Mouse (Mus musculus): Measurements from ENCODE around the gene Gm42674. TPM values are rescaled to one million over a fixed set of nuclear protein-coding genes. Genes with fewer than 3 reads are reported as not detected.
A peak's percentile ranks its signal among the peaks of the same experiment; 100 is the strongest.

The Gm42674 gene
- polyA plus RNA-seq, 1 experiment from 2014 or later, result not detected

- H3K27ac ChIP-seq, result no peak overlapping the region
- WGBS, result 88% methylated on average over 2 of the region's 2 CpGs
- H3K4me1 ChIP-seq (replicated peaks), result peaks cover 13% of the 10 kb centered on the region; the same call in 1 of the 2 replicates
- DNase-seq (ENCODE audit: low spot score), result no peak
- H3K4me3 ChIP-seq, result no peak overlapping the region
- no peaks in the 10 kb centered on the region for H3K27me3 ChIP-seq (ENCODE audit: insufficient read depth, poor library complexity, severe bottlenecking)
- H3K9me3 ChIP-seq, result no peaks in the 10 kb centered on the region
- no peaks in the 10 kb centered on the region for H3K36me3 ChIP-seq
Observed at GRCm38 (mm10) chr3:90629298-90629697, 27.6 kb downstream of the Gm42674 start.

GRCm38 (mm10) chr3:90631984-90632383 is 30.3 kb downstream of the Gm42674 start:
- Histone ChIP-seq H3K36me3 (no peaks in the 10 kb centered on the region), H3K27me3 (ENCODE audit: insufficient read depth, poor library complexity, severe bottlenecking) (no peaks in the 10 kb centered on the region), H3K4me3 (no peak overlapping the region), H3K9me3 (no peaks in the 10 kb centered on the region), H3K27ac (no peak overlapping the region), H3K4me1 (replicated peaks) (no peaks in the 10 kb centered on the region)
- no peak for DNase-seq (ENCODE audit: low spot score)
- 84% methylated on average over 2 of the region's 2 CpGs for WGBS

- no peak overlapping the region for H3K4me3 ChIP-seq
- no peak overlapping the region for H3K27ac ChIP-seq
- H3K27me3 ChIP-seq (ENCODE audit: insufficient read depth, poor library complexity, severe bottlenecking), result no peaks in the 10 kb centered on the region
- no peaks in the 10 kb centered on the region for H3K36me3 ChIP-seq
- 64% methylated on average over 1 of the region's 1 CpGs for whole genome bisulfite sequencing
- no peaks in the 10 kb centered on the region for H3K9me3 ChIP-seq
- DNase-seq (ENCODE audit: low spot score), result no peak
- no peaks in the 10 kb centered on the region for H3K4me1 ChIP-seq (replicated peaks)
Observed at GRCm38 (mm10) chr3:90638511-90639275, 37.0 kb downstream of the Gm42674 start.

GRCm38 (mm10) chr3:90639511-90640154 is 37.9 kb downstream of the Gm42674 start:
- H3K27me3 ChIP-seq (ENCODE audit: insufficient read depth, poor library complexity, severe bottlenecking), result no peaks in the 10 kb centered on the region
- no peaks in the 10 kb centered on the region for H3K4me1 ChIP-seq (replicated peaks)
- 52% methylated on average over 7 of the region's 7 CpGs for WGBS
- H3K27ac ChIP-seq, result no peak overlapping the region
- no peak overlapping the region for H3K4me3 ChIP-seq
- H3K36me3 ChIP-seq, result no peaks in the 10 kb centered on the region
- DNase-seq (ENCODE audit: low spot score), result peak; percentile 39
- no peaks in the 10 kb centered on the region for H3K9me3 ChIP-seq

GRCm38 (mm10) chr3:90640981-90641380 is 39.3 kb downstream of the Gm42674 start:
- 86% methylated on average over 7 of the region's 7 CpGs for WGBS

GRCm38 (mm10) chr3:90644220-90644619 is 42.5 kb downstream of the Gm42674 start:
- H3K27me3 ChIP-seq (ENCODE audit: insufficient read depth, poor library complexity, severe bottlenecking), result no peaks in the 10 kb centered on the region
- WGBS, result 50% methylated on average over 3 of the region's 3 CpGs
- H3K4me1 ChIP-seq (replicated peaks), result no peaks in the 10 kb centered on the region
- no peaks in the 10 kb centered on the region for H3K36me3 ChIP-seq
- no peak overlapping the region for H3K27ac ChIP-seq
- no peaks in the 10 kb centered on the region for H3K9me3 ChIP-seq
- peak; percentile 15 for DNase-seq (ENCODE audit: low spot score)
- no peak overlapping the region for H3K4me3 ChIP-seq

More at GRCm38 (mm10) chr3:90640981-90641380, 39.3 kb downstream of the Gm42674 start:
- no peak for DNase-seq (ENCODE audit: low spot score)
- H3K36me3 ChIP-seq, result no peaks in the 10 kb centered on the region
- H3K4me1 ChIP-seq (replicated peaks), result no peaks in the 10 kb centered on the region
- H3K27me3 ChIP-seq (ENCODE audit: insufficient read depth, poor library complexity, severe bottlenecking), result no peaks in the 10 kb centered on the region
- H3K9me3 ChIP-seq, result no peaks in the 10 kb centered on the region
- no peak overlapping the region for H3K4me3 ChIP-seq
- no peak overlapping the region for H3K27ac ChIP-seq

- 78% methylated on average over 1 of the region's 1 CpGs for WGBS
- H3K4me1 ChIP-seq (replicated peaks), result no peaks in the 10 kb centered on the region
- no peaks in the 10 kb centered on the region for H3K36me3 ChIP-seq
Observed at GRCm38 (mm10) chr3:90647291-90647690, 45.6 kb downstream of the Gm42674 start.

GRCm38 (mm10) chr3:90648981-90649380 is 47.3 kb downstream of the Gm42674 start:
- no peaks in the 10 kb centered on the region for H3K36me3 ChIP-seq
- DNase-seq (ENCODE audit: low spot score), result no peak
- H3K27ac ChIP-seq, result no peak overlapping the region
- H3K27me3 ChIP-seq (ENCODE audit: insufficient read depth, poor library complexity, severe bottlenecking), result no peaks in the 10 kb centered on the region
- H3K4me1 ChIP-seq (replicated peaks), result no peaks in the 10 kb centered on the region
- H3K9me3 ChIP-seq, result no peaks in the 10 kb centered on the region
- H3K4me3 ChIP-seq, result no peak overlapping the region

More at GRCm38 (mm10) chr3:90647291-90647690, 45.6 kb downstream of the Gm42674 start:
- Histone ChIP-seq H3K4me3 (no peak overlapping the region), H3K27me3 (ENCODE audit: insufficient read depth, poor library complexity, severe bottlenecking) (no peaks in the 10 kb centered on the region), H3K9me3 (no peaks in the 10 kb centered on the region), H3K27ac (no peak overlapping the region)
- DNase-seq (ENCODE audit: low spot score), result no peak

GRCm38 (mm10) chr3:90649832-90650231 is 48.1 kb downstream of the Gm42674 start:
- no peaks in the 10 kb centered on the region for H3K27me3 ChIP-seq (ENCODE audit: insufficient read depth, poor library complexity, severe bottlenecking)
- H3K4me3 ChIP-seq, result no peak overlapping the region
- 86% methylated on average over 2 of the region's 2 CpGs for WGBS

GRCm38 (mm10) chr3:90652878-90653508 is 51.3 kb downstream of the Gm42674 start:
- H3K4me1 ChIP-seq (replicated peaks), result no peaks in the 10 kb centered on the region
- no peaks in the 10 kb centered on the region for H3K27me3 ChIP-seq (ENCODE audit: insufficient read depth, poor library complexity, severe bottlenecking)
- WGBS, result 35% methylated on average over 5 of the region's 5 CpGs
- no peak overlapping the region for H3K27ac ChIP-seq
- H3K4me3 ChIP-seq, result no peak overlapping the region
- H3K36me3 ChIP-seq, result no peaks in the 10 kb centered on the region
- DNase-seq (ENCODE audit: low spot score), result peak; percentile 69
- H3K9me3 ChIP-seq, result no peaks in the 10 kb centered on the region

More at GRCm38 (mm10) chr3:90649832-90650231, 48.1 kb downstream of the Gm42674 start:
- Histone ChIP-seq H3K9me3 (no peaks in the 10 kb centered on the region), H3K27ac (no peak overlapping the region), H3K36me3 (no peaks in the 10 kb centered on the region), H3K4me1 (replicated peaks) (no peaks in the 10 kb centered on the region)
- DNase-seq (ENCODE audit: low spot score), result no peak

GRCm38 (mm10) chr3:90653717-90654116 is 52.0 kb downstream of the Gm42674 start, which contains the start of gene S100a7a:
TSS of gene S100a7a (plus strand) at chr3:90654017.
- DNase-seq (ENCODE audit: low spot score), result no peak
- H3K27me3 ChIP-seq (ENCODE audit: insufficient read depth, poor library complexity, severe bottlenecking), result no peaks in the 10 kb centered on the region

More at GRCm38 (mm10) chr3:90653717-90654116, 52.0 kb downstream of the Gm42674 start, which contains the start of gene S100a7a:
- no peaks in the 10 kb centered on the region for H3K36me3 ChIP-seq
- H3K4me3 ChIP-seq, result no peak within 1 kb of the TSS
- H3K27ac ChIP-seq, result no peak within 1 kb of the TSS
- H3K9me3 ChIP-seq, result no peaks in the 10 kb centered on the region
- no peaks in the 10 kb centered on the region for H3K4me1 ChIP-seq (replicated peaks)
